Mouse (Mus musculus) telencephalon, adult 2 months (tissue): ENCODE results near the gene Tubb1.

ENCODE experiments used
- DNase-seq: peaks from one replicate; pipeline ENCODE4 v3.0.0-alpha.2; 2011; ENCODE audit warnings: low read depth, low spot score

The Tubb1 gene

DNA sequence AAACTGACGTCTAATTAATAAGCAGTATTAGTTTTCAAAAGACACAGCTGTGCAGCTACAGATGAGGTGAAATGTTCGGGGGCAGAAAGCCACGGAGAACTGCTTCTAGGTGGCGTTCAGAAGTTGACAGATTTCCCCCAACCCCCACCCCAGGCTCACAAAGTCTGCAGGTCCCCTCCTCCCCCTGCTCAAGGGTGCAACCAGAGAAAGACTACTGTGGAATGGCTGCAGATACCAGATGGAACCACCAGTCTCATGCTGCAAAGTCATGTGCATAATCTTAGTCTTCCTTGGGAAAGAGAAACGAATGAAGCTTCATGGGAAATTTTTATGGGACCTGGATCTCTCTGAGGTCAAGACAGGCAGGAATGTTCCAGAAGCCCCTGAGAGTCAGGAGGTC, 51.8 kb downstream of the Tubb1 start:
- DNase-seq: no peak

DNA sequence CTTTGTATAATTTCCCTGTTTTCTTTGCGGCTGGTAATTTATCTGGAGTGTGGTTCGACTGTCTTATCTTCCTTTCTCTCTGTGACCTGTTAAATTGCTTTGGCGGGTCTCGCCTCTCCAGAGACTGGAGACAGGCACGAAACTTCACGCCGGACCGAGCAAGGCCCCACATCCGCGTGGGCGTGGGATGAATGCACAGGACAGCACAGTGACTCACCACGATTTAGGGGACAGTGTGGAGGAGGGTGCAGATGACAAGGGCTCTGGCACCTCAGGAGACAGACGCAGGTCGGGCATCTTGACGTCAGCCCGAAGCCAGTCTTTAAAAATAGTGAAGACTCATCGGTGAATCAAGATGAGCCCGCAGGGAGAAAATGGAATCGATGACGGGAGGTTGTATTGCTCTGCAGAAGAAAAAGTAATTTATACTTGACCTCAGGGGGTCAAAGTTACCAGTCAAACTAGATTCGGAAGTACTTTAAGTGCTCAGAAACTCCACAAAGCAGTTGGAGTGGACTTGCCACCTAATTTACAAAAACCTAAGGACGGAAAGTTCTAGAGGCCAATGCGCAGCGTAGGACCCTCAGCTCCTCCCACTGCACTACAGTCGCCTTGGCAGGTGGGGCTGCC, 52.5 kb downstream of the Tubb1 start:
- peak; percentile 9 for DNase-seq
